Mouse (Mus musculus) inflammation-experienced regulatory T-cells, adult 6 months (primary cell): ENCODE data around the gene Dcaf1. TPM values are rescaled to one million over a fixed set of nuclear protein-coding genes. Genes with fewer than 3 reads are reported as not detected.

Experiments used
- ATAC-seq: one replicate; pipeline ENCODE4 v1.8.0; 2017
- polyA plus RNA-seq, 3 experiments: library from polyadenylated mRNA; unstranded; fragments of 100-300 nt; shearing (Covaris generic); gene quantifications; one replicate each; pipeline ENCODE4 v1.2.1; 2017

Dcaf1 gene
- polyA plus RNA-seq, 3 experiments from 2014 or later = 19.5 to 23.1 (median 21.6) TPM

- ATAC-seq = no peak
Measured at GRCm38 (mm10) chr9:106908715-106909114, 87.0 kb downstream of the Dcaf1 start.

GRCm38 (mm10) chr9:106911624-106912023 is 90.0 kb downstream of the Dcaf1 start:
- no peak for ATAC-seq

GRCm38 (mm10) chr9:106913759-106914158 is 92.1 kb downstream of the Dcaf1 start:
- ATAC-seq = no peak

- no peak for ATAC-seq
Measured at GRCm38 (mm10) chr9:106914878-106915277, 93.2 kb downstream of the Dcaf1 start.

Other genes with a start within 250 kb of the Dcaf1 start
- gene Iqcf6, start 195.3 kb upstream of the Dcaf1 start, polyA plus RNA-seq = not detected
- not detected for gene Grm2, start 165.8 kb upstream of the Dcaf1 start, polyA plus RNA-seq
- gene Tex264, start 135.9 kb upstream of the Dcaf1 start, polyA plus RNA-seq = 10 to 100 TPM; 23.1 to 36.9 (median 34.4) TPM
- gene Rad54l2, start 32.7 kb upstream of the Dcaf1 start, polyA plus RNA-seq = 1 to 10 TPM; 3.2 to 4.5 (median 3.4) TPM
- 1 to 10 TPM; 3.8 to 4.7 (median 4.0) TPM for gene Rbm15b, start 65.6 kb downstream of the Dcaf1 start, polyA plus RNA-seq
- gene Manf, start 70.1 kb downstream of the Dcaf1 start, polyA plus RNA-seq = 100 to 1,000 TPM; 139 to 251 (median 140) TPM